Mouse (Mus musculus) stomach, postnatal 0 days (tissue): ENCODE data around the gene Sytl1.
A peak's percentile ranks its signal among the peaks of the same experiment; 100 is the strongest.

Experiments used
- CTCF ChIP-seq: IDR thresholded peaks from 2 replicates; pipeline ENCODE4 v1.5.1; 2016; ENCODE audit warnings: antibody characterized with exemption, low read depth, mild to moderate bottlenecking, moderate library complexity
- EP300 ChIP-seq: optimal IDR thresholded peaks from 2 replicates; pipeline ENCODE3; 2016; ENCODE audit warnings: antibody characterized with exemption

DNA sequence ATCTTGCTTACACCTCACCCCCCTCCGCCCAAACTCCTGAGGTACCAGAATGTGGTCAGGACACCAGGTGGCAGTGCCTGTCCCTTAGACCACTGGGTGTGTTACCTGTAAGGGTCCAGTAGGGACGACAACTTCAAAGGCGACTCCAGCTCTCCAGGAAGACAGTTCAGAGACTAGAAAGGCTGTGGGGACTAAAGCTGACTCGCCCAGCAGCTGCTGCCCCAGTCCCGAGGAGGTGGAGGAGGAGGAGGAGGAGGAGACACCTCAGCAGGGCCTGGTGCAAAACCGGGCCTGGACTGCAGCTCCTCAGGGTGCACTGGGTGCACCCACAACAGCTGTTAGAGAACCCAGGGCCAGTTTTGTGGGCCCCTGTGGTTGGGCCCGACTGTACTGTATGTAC is at the start of gene Sytl1:
- TF ChIP-seq EP300 (no peak), CTCF (peak; percentile 44)
